12 mouse cellular contexts compared by ENCODE assay signal in the genomic region with DNA sequence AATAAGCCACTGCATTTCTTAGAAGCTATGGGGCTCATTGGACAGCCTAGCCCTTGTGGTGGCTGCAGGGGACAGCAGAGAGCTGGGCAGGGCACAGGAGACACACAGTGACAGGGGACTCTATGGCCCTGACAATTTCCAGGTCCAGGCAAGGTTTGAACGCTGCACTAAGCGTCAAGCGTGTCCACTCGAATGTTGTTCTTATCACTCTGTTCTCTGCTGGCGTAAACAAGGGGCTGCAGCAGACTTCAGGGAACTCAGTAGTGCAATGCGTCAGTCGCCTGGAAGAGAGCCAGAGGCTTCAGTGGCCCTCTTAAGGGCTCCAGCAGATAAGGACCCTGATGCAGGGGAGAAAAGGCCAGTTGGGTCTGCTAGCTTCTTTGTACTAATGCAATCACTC. TPM values are rescaled to one million over a fixed set of nuclear protein-coding genes. Genes with fewer than 3 reads are reported as not detected.
DNase-seq lines count a peak whose midpoint lies in the region; ATAC-seq and TF ChIP-seq lines count a peak whose summit lies in the region.
"Had no signal": no experiment of that assay in that cellular context is flagged by ENCODE, and none has a peak within 500 bp of the region (broad histone marks: within the 10 kb centered on the region; RNA-seq: fewer than 3 reads in every experiment).

No protein-coding gene starts in this region.

- H3K36me3 ChIP-seq in kidney, embryonic 14.5 days (ENCODE audit: control insufficient read depth, insufficient read depth, low read length) = no peaks in the 10 kb centered on the region
- H3K36me3 ChIP-seq in G1E (replicated peaks) = peaks cover 9% of the 10 kb centered on the region
- H3K36me3 ChIP-seq: embryonic facial prominence, embryonic 12.5 days; liver, embryonic 13.5 days had no signal

- intact Hi-C loops in heart, postnatal 10 days (cut with DNase I) = loop anchor here (5.0 kb wide), 1 partner anchor 36 kb away; no protein-coding TSS in a partner anchor

- H3K4me3 ChIP-seq in kidney, embryonic 14.5 days (ENCODE audit: low read length) = no peak overlapping the region
- H3K4me3 ChIP-seq in G1E (ENCODE audit: low read depth, low read length) = peak overlapping the region; percentile 16; the same call in 1 of the 2 replicates
- H3K4me3 ChIP-seq in bone marrow, adult 2 months (replicated peaks; ENCODE audit: control insufficient read depth, low read depth, low read length) = no peak overlapping the region
- H3K4me3 ChIP-seq: embryonic facial prominence, embryonic 12.5 days; forebrain, embryonic 15.5 days; liver, embryonic 13.5 days had no signal

- TF ChIP-seq POLR2A in bone marrow, adult 2 months (IDR thresholded peaks at IDR 0.05; ENCODE audit: borderline replicate concordance, control insufficient read depth, low read depth, low read length) = no peak

- TF ChIP-seq CTCF in G1E (IDR thresholded peaks at IDR 0.05; ENCODE audit: low read depth, low read length) = peak; percentile 39; the same call in 1 of the 2 replicates
- TF ChIP-seq CTCF in bone marrow, adult 2 months (IDR thresholded peaks at IDR 0.05; ENCODE audit: control insufficient read depth, insufficient read depth, low read length) = no peak

- peaks cover 11% of the 10 kb centered on the region for H3K4me1 ChIP-seq in kidney, embryonic 14.5 days (ENCODE audit: control insufficient read depth, insufficient read depth, low read length)
- peaks cover 91% of the 10 kb centered on the region for H3K4me1 ChIP-seq in G1E (ENCODE audit: insufficient read depth, low read depth, low read length)
- peaks cover 7% of the 10 kb centered on the region for H3K4me1 ChIP-seq in bone marrow, adult 2 months (ENCODE audit: control insufficient read depth, insufficient read depth, low read length)
- H3K4me1 ChIP-seq: forebrain, embryonic 15.5 days had no signal

- H3K27me3 ChIP-seq in kidney, embryonic 14.5 days (ENCODE audit: control insufficient read depth, insufficient read depth, low read length) = peaks cover 2% of the 10 kb centered on the region; the same call in 1 of the 2 replicates
- H3K27me3 ChIP-seq in G1E (ENCODE audit: insufficient read depth, low read length) = peaks cover 33% of the 10 kb centered on the region; the same call in 1 of the 2 replicates
- H3K27me3 ChIP-seq: embryonic facial prominence, embryonic 12.5 days; forebrain, embryonic 15.5 days had no signal

- no peak for DNase-seq in kidney, adult 8-10 months
- no peak for DNase-seq in G1E (ENCODE audit: low spot score)
- peak; percentile 57 to 78 for DNase-seq in heart, postnatal 10 days
- DNase-seq in layer of hippocampus, postnatal 36 days = no peak
- DNase-seq in right cerebral cortex, postnatal 4 days = no peak
- DNase-seq: layer of hippocampus, adult 9-11 months; liver, embryonic 13.5 days had no signal

- no peak overlapping the region for H3K27ac ChIP-seq in kidney, embryonic 14.5 days (ENCODE audit: low read depth, low read length)
- peak overlapping the region; percentile 22 for H3K27ac ChIP-seq in bone marrow, adult 2 months (ENCODE audit: control insufficient read depth, insufficient read depth, low read depth, low read length, poor library complexity)
- H3K27ac ChIP-seq: embryonic facial prominence, embryonic 12.5 days; forebrain, embryonic 15.5 days; liver, embryonic 13.5 days had no signal

- 52% methylated on average over 7 of the region's 7 CpGs for WGBS in kidney, embryonic 14.5 days
- 39% methylated on average over 7 of the region's 7 CpGs for WGBS in bone marrow, adult 2 months

- H3K9me3 ChIP-seq in kidney, embryonic 14.5 days (ENCODE audit: control insufficient read depth, low read length) = no peaks in the 10 kb centered on the region
- peaks cover 7% of the 10 kb centered on the region for H3K9me3 ChIP-seq in G1E (replicated peaks)
- H3K9me3 ChIP-seq: embryonic facial prominence, embryonic 12.5 days; forebrain, embryonic 15.5 days; liver, embryonic 13.5 days had no signal

- no peak overlapping the region for H3K4me2 ChIP-seq in kidney, embryonic 14.5 days (replicated peaks; ENCODE audit: low read depth, low read length)
- H3K4me2 ChIP-seq: embryonic facial prominence, embryonic 12.5 days; forebrain, embryonic 15.5 days; liver, embryonic 13.5 days had no signal

- no peak for ATAC-seq in kidney, embryonic 14.5 days (ENCODE audit: low FRiP score, low TSS enrichment)
- no peak for ATAC-seq in G1E (ENCODE audit: extremely low read depth, insufficient number of reproducible peaks, low FRiP score, poor library complexity, severe bottlenecking)
- no peak; the same call in 1 of the 2 replicates for ATAC-seq in megakaryocyte, adult 5-6 weeks (ENCODE audit: poor library complexity, severe bottlenecking)
- ATAC-seq: forebrain, embryonic 15.5 days had no signal

- H3K9ac ChIP-seq in kidney, embryonic 14.5 days (ENCODE audit: low read depth, low read length) = peak overlapping the region; percentile 7; the same call in 1 of the 2 replicates
- H3K9ac ChIP-seq: embryonic facial prominence, embryonic 12.5 days; forebrain, embryonic 15.5 days; liver, embryonic 13.5 days had no signal

RNA-seq across cellular contexts. Expression of gene Tbc1d7, which starts 24.7 kb away (rescaled TPM):
- polyA plus RNA-seq in kidney, embryonic 14.5 days (2014; fragmentation: Nextera tagmentation; extraction: Ambion mirVana) = 61.1 and 64.8 TPM in 2 replicates
- total RNA-seq in G1E (2014; fragmentation: Nextera tagmentation) (82.5 and 87.3 TPM in 2 replicates), G1E (2017) (9.4 and 18.2 TPM in 2 replicates)
- polyA plus RNA-seq in G1E (2012) = 10.9 and 11.6 TPM in 2 replicates
- 2.6 and 11.1 TPM in 2 replicates for polyA plus RNA-seq in bone marrow, adult 2 months (2011; ENCODE audit: insufficient read depth, insufficient read length, low replicate concordance, missing spikeins)
- 10 to 100 TPM; 41.8 to 42.2 TPM for total RNA-seq in heart, postnatal 10 days (2021)
- 10 to 100 TPM; 26.2 to 27.2 TPM for total RNA-seq in layer of hippocampus, postnatal 36 days (2021)
- 6.7 and 10.6 TPM in 2 replicates for total RNA-seq in megakaryocyte, adult 5-6 weeks (2015)
- 3.4 and 4.9 TPM in 2 replicates for total RNA-seq in megakaryocyte, adult 5-6 weeks (2017)

Comparison
In these comparisons a context has a peak if more than half of its experiments do, and no peak if none do; other contexts are left out.
1. DNase-seq: peak in heart, postnatal 10 days (2 of 2); none in kidney, adult 8-10 months (0 of 2), G1E (single experiment), layer of hippocampus, postnatal 36 days (0 of 2) and right cerebral cortex, postnatal 4 days (single experiment).